Mouse (Mus musculus) hindlimb bud, embryonic 11.5 days (tissue): ENCODE measurements at regions not wholly inside any gene's neighbourhood (a gene's known extent, or its start where the extent isn't known, plus 50 kb on each side); places are given as distances from the start of the nearest gene placed in this dataset.

Source experiments
- DNase-seq: peaks from one replicate; pipeline ENCODE4 v3.0.0-alpha.2; 2012; ENCODE audit warnings: low read depth, low spot score; ENCODE audit errors: extremely low spot score

DNA sequence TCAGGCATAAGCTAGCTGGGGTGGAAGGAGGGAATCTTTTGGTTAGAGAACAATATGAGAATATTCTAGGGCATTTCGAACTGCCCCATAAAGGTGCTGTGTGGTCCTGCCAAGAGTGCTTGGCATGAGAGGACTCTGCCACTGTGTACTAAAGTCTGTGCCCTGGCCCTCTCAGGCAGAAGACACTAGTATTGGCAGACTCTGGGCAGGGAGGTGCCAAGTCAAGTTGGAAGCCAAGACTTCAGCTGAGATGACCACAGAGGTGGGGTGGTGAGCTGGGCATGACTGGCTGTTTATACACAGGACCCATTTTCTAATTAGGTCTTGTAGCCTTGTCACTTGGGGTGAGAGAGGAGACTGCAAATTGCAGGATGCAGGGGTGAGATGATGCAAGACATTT lies 104.4 kb upstream of the Glra1 start:
- DNase-seq, result no peak

DNA sequence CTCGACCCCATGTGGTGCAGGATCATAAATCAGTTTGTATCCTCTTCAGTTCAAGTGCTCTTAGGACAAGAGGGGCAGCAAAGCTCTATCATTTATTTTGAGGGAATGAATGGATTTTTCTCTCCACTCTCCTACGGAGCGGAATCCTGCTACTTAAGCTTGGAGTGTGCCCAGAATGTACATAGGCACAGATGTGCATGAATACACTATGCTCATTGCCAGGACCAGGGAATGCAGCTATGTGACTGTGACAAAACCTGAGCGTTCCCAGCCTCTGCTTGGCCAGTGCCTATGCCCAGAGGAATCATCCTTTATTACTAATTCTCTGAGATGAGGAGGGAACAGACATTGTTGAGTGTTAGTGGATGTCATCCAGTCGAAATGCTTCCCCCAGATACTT lies 99.5 kb upstream of the Glra1 start:
- DNase-seq, result no peak

DNA sequence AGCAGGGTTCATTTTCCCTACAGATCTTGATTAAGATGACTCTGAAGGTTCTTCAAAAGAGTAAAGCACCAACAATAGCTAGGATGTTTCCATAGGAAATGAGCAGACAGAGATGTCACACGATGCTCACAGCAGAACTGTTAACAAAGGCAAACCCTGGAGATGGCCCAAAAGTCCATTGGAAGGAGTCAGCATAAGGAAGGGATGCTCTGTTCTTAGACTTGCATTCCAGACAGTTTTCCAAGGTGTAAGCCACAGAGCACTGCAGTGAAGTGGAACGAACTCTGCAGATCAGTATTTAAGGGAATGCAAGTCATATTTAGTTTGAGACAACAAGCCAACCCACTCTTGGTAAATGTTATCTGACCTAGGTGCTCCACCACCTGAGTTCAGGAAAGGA lies 93.9 kb upstream of the Glra1 start:
- no peak for DNase-seq

DNA sequence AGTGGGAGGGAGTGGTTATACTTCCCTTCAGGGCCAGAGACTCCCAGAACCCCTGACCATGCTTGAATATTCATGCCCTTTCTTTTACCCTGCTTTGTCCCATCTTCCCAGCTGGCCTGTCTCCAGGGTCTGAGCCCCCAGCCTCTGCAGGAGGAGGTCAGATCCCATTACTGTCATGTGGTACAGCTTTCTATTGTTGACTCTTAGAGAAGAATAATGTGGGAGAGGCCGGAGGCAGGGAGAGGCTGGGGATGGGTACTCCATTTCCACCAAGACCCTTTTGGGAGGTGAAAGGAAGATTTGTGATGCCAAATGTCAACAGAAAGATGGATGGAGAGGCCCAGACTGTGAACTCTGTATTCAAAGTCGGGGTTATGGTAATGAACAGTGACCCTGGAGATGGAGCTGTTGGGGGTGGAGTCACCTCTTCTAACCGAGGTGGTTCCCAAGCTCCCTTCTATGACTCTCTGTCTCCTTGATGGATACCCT lies 77.1 kb upstream of the Glra1 start:
- DNase-seq, result no peak

DNA sequence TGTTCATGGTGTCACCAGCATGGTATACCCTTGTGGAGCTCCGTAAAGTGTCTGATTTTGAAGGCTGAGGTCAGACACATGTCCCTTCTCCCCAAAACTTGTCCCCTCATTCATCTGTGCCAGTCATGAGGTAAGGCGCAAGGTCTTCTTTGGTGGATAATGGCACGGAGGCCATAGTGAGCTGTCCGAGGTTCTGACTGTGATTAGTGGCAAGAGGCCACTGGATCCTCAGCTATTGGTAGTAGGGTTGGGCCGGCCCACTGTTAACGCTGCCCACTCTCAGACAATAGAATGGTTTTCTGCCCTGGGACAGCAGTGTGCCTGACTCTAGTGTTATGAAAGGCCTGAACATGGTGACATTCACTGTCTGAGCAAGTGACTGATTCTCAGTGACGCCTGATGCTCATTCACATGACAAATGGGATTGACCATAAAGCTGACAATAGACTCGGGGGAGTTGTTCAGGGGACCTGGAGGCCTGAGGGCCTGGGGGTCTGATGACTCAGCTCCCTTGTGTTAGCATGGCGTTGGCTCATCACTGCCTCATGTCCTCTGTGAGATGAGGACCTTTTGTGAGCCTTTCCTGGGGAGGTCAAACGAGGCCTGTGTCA lies 74.5 kb upstream of the Glra1 start:
- peak; percentile 1 for DNase-seq

DNA sequence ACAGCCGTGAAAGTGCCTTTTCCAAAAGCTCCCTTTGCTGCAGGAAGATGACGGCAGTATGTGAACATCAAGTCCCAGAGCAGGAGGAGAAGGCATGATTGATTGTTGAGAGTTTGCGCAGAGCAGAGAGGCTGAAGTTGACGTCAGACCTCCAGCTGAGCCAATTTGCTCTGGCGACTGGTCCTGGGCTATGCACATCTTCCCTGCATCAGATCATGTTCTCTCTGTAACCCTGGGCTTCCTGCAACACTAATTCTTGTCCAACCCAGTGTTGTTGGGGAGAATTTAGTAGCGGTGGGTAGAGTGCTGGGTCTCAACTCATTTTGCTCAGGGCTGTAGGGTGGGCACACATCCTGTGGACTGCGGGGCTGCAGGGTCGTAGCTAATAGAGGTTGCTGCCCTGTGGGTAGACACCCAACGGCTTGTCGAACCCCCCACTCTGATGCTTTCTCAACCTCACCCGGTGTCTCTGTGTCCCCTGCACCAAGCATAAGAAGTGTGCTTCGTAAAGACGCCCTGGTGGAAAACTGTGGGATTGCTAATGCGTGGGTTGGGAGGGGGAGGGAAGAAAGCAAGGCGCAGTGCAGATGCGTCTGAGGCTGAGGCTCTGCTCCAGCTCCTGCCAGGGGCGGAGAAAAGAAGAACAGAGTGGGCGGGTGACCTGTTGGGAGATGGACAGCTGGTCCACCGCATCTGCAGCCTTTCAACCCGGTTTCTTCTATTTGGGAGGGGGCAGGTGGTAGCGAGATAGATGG lies 73.4 kb upstream of the Glra1 start:
- no peak for DNase-seq

DNA sequence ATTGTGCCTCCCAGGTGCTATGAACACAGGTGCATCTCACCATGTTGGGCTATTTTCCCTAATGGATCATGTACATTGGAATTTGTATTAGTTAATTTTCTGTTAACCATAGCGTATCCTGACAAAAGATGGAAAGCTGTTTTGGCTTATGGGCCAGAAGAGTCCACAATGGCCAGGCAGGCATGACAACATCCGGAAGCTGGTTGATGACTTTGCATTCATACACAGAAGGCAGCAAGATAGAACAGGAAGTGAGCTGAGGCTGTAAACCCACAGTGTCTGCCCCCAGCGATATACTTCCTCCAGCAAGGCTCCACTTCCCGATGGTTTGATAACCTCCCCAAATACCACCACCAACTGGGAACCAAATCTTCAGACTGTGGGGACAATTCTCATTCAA lies 55.1 kb upstream of the Glra1 start:
- no peak for DNase-seq

DNA sequence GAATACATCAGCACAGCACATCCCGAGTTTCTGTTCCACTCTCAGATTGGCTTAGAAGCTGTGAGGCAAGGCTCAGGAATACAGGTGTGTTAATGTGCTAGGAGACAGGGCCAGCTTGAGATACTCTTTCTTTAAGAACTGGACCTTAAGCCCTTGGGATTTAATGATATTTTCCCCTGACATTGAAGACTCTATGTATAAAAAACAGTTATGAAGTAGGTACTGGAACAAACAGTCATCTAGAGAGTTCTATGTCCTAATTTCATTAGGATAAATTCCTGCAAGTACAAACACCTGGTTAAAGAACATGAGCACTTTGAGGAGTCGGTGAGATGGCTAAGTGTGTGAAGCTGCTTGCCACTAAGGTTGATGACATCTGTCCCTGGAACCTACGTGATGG lies 54.3 kb upstream of the Glra1 start:
- DNase-seq, result no peak
